Mouse (Mus musculus): ENCODE results near the gene Enam. TPM values are rescaled to one million over a fixed set of nuclear protein-coding genes. Genes with fewer than 3 reads are reported as not detected.
"Not testable (repeated sequence)": the region's sequence is repeated elsewhere in the genome, so short reads cannot be mapped to it uniquely, and the experiment has no call there.

Enam gene
- total RNA-seq (2017): not detected in 2 replicates

DNA sequence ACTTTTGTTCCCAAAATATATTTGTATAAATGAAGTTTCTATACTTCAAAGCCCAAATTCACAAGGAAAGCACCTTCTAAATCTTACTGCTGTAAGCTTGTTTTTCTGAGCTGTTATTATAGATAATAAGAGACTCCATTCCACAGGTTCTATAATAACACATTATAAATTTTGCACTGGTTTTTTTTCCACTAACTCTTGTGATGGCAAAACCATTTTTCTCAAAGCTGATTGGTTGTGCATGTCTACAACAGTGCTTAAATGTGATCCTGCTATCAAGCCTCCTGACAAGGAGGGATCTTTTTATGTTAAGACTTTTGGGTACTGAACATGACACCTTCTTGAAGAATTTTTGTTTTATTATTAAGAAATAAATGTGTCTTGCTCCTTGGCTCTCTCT lies at the start of gene Enam:
TSS of gene Enam (plus strand) at position 301 of the 400 bp plus-strand sequence.
- no peak for ATAC-seq (replicated peaks; ENCODE audit: low read depth, poor library complexity, severe bottlenecking)

DNA sequence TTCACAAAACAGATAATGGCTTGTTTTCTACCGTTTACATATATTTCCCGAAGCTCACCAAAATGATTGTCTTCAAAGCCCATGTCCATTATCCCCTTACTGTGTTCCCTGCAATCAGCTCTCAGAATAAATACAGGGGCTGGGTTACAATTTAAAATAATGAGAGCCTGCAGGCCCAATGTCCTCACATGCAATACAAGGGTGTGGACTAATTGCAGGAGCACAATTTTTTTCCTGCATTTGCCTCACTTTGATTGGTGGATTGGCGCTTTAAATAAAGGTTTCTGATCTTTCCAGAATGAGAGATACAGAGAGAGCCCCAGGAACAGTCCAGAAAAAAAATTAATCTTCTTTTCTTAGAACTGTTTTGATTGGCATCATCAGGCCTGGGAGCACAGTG lies 32.1 kb upstream of the Enam start, which contains the start of gene Ambn:
TSS of gene Ambn (plus strand) at position 301 of the 400 bp plus-strand sequence.
- no peak for ATAC-seq (replicated peaks; ENCODE audit: low read depth, poor library complexity, severe bottlenecking)

GRCm38 (mm10) chr5:88467471-88467870 lies 20.3 kb upstream of the Enam start:
- ATAC-seq (replicated peaks; ENCODE audit: low read depth, poor library complexity, severe bottlenecking): no peak

DNA sequence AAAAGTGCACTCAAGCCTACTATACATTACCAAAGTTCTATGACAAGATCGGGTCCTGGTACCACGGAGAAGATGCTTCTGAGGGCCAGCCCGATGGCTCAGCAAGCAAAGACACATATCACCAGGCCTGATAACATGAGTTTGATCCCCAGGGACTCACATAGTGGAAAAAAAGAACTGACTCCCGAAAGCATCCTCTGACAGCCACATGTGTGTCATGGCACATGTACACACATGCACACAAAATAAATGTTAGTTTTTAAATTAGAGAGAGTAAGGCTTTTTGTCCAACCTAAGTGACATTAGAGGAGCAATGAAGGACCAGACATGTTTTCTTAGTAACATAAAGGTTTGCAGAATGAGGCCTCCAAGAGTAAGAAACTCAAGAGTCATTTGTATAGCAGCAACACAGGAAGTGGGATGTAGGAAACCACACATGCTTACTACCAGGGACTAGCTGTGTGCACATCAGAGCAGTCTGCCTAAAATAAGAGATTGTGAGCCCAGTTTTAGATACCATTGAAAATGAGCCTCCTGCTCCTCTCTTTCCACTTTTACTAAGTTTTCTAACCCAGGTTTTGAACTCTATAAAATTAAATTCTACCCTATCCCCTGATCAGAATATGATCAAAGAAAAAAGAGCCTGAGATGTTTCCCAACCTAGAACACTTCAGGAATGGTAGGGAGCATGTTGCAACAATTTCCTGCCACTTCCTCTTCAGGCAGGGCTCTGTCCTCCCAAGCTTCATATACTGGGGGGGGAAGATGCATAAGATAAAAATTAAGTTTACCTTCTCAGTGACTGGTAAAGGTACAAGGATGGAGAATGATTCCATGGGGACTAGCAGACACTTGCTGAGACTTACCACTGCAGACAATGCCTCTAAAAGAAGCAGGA lies 18.7 kb upstream of the Enam start:
- ATAC-seq (replicated peaks; ENCODE audit: low read depth, poor library complexity, severe bottlenecking): no peak

- ATAC-seq (replicated peaks; ENCODE audit: low read depth, poor library complexity, severe bottlenecking): no peak
Observed at GRCm38 (mm10) chr5:88489004-88489403, 1.2 kb downstream of the Enam start.

DNA sequence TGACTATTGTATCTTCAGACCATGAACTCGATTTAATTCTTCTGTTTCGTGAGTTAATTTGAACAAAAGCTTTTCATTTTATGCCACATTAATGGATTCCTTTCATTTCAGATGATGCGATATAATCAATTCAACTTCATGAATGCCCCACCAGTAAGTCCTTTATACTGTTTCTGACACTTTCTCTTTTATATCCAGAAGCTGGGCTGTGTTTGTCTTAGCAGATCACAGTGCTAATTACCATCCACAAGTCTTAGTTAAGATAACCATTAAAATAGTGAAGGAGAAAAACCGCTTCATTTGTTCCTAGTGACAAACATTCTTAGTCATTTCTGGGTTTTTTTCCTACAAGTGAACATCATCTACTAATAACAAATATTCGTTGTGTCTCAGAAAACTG lies 3.3 kb downstream of the Enam start:
- no peak for ATAC-seq (replicated peaks; ENCODE audit: low read depth, poor library complexity, severe bottlenecking)

DNA sequence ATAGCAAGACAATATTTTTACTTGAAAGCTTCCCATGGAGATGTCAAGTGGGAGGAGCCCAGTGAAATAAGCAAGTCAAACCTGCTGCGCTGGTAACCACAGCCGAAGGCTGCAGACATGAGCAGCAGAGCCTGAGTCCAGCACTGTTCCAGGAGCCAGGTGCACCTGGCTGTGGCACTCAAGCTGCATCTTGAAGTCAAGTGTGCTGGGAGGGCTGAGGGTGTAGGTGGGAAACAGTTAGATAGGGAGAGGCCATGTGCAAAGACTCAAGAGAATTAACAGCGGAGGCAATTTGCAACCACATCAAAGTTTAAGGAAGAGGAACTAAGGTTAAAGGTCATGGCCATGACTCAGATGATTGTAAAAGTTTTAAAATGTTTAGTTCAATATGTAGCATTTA lies 12.0 kb downstream of the Enam start:
- peak; percentile 52; the same call in 1 of the 2 replicates for ATAC-seq (replicated peaks; ENCODE audit: low read depth, poor library complexity, severe bottlenecking)

GRCm38 (mm10) chr5:88508555-88508954 lies 20.8 kb downstream of the Enam start:
- peak; percentile 97 for ATAC-seq (replicated peaks; ENCODE audit: low read depth, poor library complexity, severe bottlenecking)

- peak; percentile 76 for ATAC-seq (replicated peaks; ENCODE audit: low read depth, poor library complexity, severe bottlenecking)
Observed at GRCm38 (mm10) chr5:88508990-88509389, 21.2 kb downstream of the Enam start.

GRCm38 (mm10) chr5:88519232-88519631 lies 31.5 kb downstream of the Enam start:
- ATAC-seq (replicated peaks; ENCODE audit: low read depth, poor library complexity, severe bottlenecking): peak; percentile 90

DNA sequence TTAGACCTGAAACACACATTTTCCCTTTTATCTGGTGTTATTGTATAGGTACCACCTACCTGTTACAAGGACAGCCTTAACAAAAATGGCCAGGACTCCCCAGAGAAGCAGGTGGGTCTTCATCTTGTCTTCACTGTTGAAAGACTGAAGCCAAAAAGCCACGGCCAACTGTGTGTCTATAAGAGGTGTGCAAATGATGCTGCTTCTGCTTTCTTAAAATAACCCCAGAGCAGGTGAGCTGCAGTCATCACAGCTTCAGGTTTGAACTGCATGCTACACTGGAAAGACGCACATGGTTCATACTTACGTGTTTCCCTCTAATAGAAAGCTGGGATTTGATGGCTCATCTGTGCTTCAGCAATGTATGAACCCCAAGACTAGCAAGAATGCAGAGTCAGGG lies 39.9 kb downstream of the Enam start, which contains the start of gene Jchain:
TSS of gene Jchain (minus strand) at position 235 of the 400 bp plus-strand sequence.
- no peak for ATAC-seq (replicated peaks; ENCODE audit: low read depth, poor library complexity, severe bottlenecking)

DNA sequence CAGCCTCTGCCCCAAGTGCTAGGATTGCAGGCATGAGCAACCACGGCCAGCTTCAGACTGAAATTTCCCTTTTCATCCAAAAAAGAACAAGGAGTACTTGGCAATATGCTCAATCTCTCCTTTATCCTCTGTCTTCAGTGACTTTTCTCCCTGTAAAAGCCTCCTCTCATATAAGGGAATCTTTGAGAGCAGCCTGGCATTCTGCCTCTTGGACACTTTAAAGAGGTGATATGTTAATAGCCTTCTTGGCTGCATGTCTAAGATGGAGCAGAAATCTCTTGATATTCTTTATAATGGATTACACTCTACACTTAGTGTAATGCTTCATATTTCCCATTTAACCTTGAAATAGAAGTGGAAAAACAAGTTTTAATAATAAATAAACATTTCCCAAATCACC lies 43.1 kb downstream of the Enam start:
- ATAC-seq (replicated peaks; ENCODE audit: low read depth, poor library complexity, severe bottlenecking): no peak

DNA sequence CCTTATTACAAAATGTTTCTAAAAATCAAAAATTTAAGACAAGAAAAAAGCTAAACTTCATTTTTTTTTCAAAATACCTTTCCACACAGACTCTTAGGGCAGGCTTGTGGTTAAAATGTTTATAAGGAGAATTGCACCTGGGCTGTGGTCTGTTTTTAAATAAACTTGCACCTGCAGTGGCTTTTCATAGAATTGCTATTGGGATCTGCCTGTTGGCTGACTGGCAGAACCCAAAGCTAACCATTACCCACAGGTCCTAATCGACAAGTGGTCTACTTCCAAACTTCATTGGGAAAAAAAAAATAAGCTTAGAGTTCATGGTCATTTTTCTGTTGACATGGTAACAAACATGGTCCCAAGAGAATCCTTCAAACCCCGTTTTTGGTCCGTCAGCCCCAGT lies 46.9 kb downstream of the Enam start:
- no peak for ATAC-seq (replicated peaks; ENCODE audit: low read depth, poor library complexity, severe bottlenecking)

DNA sequence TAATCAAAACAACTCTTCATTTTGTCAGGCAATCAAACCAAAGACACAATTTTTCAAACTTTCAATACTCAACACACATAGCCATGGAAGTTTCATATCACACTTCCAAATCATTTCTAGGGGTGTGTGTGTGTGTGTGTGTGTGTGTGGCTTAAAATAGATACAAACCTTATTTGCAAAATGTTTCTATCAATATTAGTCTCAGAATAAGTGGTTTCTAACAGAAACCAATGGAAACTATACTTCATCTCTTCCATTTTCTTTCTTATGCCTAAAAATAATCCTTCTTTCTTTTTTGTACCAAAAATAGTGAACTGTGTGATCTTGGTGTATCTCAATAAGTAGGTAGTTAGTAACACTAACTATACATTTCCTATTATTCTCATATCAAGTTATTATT lies 53.1 kb downstream of the Enam start:
- no peak for ATAC-seq (replicated peaks; ENCODE audit: low read depth, poor library complexity, severe bottlenecking)

GRCm38 (mm10) chr5:88542651-88543282 lies 55.0 kb downstream of the Enam start:
- peak; percentile 50; the same call in 1 of the 2 replicates for ATAC-seq (replicated peaks; ENCODE audit: low read depth, poor library complexity, severe bottlenecking)

GRCm38 (mm10) chr5:88544411-88544810 lies 56.6 kb downstream of the Enam start:
- ATAC-seq (replicated peaks; ENCODE audit: low read depth, poor library complexity, severe bottlenecking): not testable (repeated sequence)

- ATAC-seq (replicated peaks; ENCODE audit: low read depth, poor library complexity, severe bottlenecking): no peak
Observed at GRCm38 (mm10) chr5:88545536-88545935, 57.8 kb downstream of the Enam start.

GRCm38 (mm10) chr5:88553271-88554085 lies 65.7 kb downstream of the Enam start:
- ATAC-seq (replicated peaks; ENCODE audit: low read depth, poor library complexity, severe bottlenecking): peak; percentile 52

GRCm38 (mm10) chr5:88554086-88554886 lies 66.5 kb downstream of the Enam start, which contains the start of gene Utp3:
Gene Utp3, plus strand, starts transcription at chr5:88554462.
- peak; percentile 95 for ATAC-seq (replicated peaks; ENCODE audit: low read depth, poor library complexity, severe bottlenecking)
